Mouse (Mus musculus): Measurements from ENCODE around the gene Cacng7.
A peak's percentile ranks its signal among the peaks of the same experiment; 100 is the strongest.

Gene Cacng7

DNA sequence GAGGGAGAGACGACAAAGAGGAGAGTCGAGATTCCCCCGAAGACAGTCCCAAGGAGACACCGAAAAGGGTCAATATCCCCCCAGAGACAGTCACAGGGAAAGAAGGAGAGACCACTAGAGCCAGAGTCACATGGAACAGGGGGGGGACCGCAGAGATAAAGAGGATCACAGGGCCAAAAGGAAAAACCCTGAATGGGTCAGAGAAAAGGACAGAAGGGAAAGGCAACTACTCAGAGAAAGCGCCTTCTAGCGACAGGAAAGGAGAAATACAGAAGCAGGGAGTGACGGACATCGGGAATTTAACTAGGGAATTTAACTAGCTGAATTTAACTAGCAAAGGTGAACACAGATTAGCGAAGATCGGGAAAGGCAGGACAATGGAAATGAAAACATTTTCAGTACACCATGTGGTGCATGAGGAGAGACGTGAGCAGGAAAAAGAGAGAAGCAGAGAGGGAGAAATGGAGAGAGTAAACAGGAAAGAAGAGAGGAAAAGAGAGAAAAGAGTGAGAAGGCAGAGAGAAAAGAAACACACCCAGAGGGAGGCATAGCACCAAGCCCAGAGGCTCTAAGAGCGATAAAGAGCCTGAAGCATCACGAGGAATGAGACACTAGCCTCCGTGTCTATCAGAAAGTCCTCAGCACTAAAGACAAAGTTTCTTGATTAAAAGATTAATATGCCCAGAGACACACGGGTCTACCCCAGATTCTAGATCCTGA, 30.0 kb upstream of the Cacng7 start:
- peak in 1 of 2 experiments; percentile 52 for DNase-seq (ENCODE audit: low spot score in 2 of 2)

DNA sequence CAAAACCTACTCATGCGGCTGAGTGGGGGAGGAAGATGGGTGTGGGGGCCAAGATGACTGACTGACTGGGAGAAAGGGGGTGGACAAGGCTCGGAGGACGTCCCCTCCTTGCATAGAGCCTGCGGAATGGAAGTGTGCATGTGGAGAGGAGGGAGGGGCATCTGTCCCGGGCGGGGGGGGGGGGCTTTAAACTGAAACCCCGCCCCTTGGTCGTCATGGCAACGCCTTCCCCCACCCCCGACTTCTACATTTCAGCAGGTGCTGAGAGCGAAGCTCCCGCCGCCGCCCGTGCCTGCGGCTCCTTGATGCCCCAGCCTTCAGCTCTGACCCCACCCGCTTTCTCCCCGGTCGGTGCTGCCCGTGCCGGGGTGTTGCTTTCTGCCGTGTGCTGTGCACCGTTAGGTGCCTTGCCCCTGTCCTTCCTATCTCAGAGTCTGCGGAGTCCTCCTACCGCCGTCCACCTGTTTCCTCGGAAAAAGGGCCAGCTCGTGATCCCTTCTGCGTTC, 29.4 kb upstream of the Cacng7 start:
- DNase-seq (ENCODE audit: low spot score in 2 of 2), result peak; percentile 59 to 64

DNA sequence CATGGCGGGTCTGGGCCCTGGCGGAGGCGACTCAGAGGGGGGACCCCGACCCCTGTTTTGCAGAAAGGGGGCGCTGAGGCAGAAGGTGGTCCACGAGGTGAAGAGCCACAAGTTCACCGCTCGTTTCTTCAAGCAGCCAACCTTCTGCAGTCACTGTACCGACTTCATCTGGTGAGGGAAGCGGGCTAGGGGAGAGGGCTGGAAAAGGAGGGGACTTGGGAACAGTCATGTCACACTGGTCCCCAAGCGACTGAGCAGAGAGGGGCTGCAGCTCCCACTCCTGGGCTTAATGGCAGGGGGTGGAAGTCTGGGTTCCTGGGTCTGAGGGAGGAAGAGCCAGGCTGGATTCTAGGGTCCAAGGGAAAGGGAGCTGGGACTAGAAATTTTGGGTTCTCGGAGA, 29.0 kb upstream of the Cacng7 start:
- DNase-seq (ENCODE audit: low spot score in 2 of 2), result no peak

DNA sequence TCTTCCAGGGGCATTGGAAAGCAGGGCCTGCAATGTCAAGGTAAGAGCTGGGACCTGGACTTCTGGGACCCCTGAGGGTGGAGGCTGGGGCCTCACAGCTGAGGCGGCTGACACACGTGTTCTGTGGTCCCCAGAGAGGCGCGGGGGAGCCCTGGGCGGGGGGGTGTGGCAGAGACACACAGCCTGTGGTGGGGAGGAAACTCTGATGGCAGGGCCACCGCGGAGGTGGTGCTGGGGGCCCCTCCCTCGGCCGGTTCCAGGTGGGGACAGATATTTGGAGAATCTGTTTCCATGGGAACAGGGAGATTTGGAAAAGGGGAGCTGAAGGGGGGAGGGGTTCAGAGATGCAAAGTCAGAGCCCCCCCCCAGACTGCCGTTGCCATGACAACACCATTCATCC, 28.5 kb upstream of the Cacng7 start:
- peak; percentile 55 to 61 for DNase-seq (ENCODE audit: low spot score in 2 of 2)

DNA sequence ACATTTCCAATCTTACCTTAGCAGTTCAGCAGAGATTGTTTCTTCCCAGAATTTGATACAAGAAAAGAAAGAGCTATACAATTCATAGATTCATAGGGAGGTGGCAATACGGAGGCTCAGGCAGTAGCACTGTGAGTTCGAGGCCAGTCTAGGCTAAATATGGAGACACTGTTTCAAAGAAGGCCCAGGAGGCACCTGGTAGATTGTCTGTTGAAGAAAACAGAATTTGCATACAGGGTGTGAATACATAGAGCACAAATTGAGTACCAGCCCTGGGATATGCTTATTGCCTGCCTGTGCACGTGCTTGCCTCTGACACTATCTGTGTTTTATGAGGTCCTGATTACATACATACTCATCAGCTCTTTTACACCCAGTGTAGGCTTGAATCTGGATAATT, 26.4 kb upstream of the Cacng7 start:
- no peak for DNase-seq (ENCODE audit: low spot score in 2 of 2)

DNA sequence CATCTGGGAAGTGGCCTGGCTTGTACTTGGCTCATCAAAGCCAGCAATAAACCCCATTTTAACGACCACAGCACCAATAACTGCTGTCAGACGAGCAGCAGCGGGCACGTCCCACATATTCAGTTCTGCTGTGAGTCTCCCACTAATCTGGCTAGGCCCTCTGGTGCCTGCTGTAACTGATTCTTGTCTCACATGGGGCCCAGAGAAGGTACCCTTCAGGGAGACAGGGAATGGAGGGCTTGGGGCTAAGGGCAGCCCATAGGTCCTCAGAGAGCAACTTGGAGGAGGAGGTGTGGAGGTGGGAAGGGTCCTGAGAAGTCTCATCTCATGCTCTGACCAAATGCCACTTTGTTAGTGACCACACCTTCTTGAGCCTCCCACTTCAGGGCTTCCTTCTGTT, 24.1 kb upstream of the Cacng7 start:
- no peak for DNase-seq (ENCODE audit: low spot score in 2 of 2)

DNA sequence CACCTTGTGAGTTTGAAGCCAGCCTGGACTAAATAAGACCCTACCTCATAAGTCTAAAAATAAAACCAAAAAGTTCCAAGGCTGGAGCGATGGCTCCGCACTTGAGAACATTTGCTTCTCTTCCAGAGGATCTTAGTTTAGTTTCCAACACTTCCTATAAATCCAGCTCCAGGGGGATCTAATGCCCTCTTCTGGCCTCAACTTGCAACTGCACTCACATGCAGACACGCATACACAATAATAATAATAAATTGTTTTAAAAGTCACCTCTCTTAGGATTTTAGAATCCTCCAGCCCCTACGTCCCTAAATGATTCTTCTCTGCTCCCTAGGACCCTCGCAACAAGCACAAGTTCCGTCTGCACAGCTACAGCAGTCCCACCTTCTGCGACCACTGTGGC, 22.5 kb upstream of the Cacng7 start:
- no peak for DNase-seq (ENCODE audit: low spot score in 2 of 2)

DNA sequence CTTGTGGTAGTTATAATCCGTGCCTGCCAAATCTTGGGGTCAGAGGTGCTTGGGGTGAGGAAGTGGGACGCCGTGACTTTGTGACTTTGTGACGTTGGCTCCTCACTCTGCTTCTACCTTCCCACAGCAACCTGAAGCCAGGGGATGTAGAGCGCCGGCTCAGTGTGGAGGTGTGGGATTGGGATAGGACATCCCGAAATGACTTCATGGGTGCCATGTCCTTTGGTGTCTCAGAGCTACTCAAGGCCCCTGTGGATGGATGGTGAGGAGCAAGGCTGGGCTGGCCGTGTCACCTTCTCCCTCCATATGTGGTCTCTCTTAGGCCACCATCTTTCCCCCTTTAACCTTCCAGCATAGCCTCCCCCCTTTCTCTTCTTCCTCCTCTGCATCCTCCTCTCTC, 19.2 kb upstream of the Cacng7 start:
- DNase-seq (ENCODE audit: low spot score in 2 of 2), result no peak

DNA sequence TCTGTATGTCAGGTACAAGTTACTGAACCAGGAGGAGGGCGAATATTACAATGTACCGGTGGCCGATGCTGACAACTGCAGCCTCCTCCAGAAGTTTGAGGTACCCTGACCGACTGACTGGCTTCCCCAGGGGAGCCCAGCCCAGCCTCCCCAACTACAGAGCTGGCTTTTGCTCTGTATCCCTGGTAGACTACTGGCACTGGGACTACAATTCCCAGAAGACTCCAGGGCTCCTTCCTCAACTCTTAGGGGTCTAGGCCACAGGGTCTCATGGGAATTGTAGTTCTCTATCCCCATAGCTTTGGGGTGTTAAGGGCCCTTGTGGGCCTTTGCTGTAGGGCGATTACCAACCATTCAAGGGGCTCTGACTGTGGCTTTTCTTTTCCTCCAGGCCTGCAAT, 18.6 kb upstream of the Cacng7 start:
- no peak for DNase-seq (ENCODE audit: low spot score in 2 of 2)

DNA sequence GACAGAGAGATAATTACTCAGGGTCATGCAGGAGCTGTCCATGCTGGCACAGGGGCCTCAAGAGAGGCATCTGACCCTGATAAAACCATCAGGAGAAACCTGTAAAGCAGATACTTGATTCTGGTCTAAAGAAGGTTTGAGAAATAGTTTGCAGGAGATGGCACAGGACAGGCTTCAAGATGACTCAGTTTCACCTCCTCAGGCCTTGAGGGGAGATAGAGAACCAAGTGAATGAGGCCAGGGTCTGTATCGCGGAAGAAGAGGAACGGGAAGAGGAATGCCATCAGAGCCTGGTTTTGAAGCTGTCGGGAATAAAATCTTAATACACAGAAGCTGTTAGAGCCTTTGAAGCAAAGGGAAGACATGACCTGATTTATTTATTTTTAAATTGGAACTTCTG, 15.1 kb upstream of the Cacng7 start:
- DNase-seq (ENCODE audit: low spot score in 2 of 2), result no peak

DNA sequence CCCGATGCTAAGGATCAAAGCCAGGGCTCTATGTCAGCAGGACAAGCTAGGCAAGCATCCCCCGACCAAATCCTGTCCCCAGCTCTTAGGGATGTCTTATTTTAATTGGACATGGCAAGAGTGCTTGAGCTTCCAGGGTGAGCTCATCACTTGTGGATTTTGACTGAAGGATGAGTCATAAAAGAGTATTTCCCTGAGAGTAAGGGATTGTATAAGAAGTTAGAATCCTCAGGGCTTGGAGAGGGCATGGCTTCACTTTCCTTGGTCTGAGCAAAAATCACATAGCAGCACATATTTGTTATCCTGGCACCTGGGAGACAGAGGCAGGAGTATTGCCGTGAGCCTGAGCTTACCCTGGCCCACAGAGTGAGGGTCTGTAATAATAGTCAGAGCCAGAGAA, 11.9 kb upstream of the Cacng7 start:
- no peak for DNase-seq (ENCODE audit: low spot score in 2 of 2)

DNA sequence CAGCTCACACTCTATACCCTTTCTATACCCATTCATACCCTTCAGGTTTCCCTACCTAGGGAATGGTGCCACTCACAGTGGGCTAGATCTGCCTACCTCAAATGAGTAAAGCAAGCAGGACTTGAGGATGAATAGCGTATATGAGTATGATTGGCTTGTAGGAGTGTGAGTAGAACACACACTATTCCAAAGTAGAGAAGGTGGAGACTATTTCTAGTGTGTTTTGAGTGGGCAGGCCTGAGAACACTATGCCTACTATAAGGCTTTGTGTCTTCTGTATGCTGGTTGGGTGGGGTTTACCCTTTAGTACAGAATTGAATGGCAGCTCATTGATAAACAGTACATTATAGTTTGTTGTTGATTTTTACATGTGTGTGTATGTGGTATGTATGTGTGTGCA, 8.9 kb upstream of the Cacng7 start:
- DNase-seq (ENCODE audit: low spot score in 2 of 2), result no peak

DNA sequence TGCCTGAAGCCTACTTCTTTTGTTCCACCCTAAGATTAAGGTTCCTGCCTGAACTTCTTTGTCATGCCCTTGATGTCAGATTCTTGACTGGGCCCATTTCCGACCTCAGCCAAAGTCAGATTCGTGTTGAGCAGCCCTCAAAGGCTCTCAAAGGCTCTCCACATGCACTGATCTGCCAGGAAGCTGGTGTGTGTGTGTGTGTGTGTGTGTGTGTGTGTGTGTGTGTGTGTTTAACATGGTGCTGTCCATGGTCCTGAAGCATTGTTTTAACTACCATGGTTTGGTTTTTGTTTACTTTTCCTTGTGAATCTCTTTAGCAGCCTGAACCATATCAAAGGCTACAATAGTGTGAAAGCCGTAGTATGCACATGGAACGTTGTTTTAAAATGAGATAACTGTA, 4.8 kb upstream of the Cacng7 start:
- no peak for DNase-seq (ENCODE audit: low spot score in 2 of 2)

DNA sequence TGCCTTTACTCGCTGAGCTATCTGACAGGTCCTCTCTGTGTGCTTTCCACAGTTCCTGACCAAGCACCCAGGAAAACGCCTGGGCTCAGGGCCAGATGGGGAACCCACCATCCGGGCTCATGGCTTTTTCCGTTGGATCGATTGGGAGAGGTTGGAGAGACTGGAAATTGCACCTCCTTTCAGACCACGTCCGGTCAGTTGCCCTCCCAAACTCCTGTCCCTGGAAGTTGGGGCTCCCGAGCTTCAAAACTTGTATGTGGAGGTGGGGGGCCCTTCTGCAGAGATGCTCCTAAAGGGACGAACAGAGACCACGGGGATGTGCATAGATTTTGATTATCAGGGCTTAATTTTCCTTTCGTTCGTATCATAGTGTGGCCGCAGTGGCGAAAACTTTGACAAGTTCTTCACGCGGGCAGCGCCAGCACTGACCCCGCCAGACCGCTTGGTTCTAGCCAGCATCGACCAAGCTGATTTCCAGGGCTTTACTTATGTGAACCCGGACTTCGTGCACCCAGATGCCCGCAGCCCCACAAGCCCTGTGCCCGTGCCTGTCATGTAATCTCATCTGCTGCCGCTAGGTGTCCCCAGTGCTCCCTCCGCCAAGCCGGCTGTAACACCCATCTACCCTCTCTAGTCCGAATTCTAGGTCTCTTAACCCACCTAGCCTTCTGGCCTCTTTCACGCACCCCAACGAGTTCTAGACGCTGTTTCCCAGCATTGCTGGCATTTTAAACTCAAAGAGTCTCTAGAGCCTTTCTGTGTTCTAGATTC, 2.8 kb upstream of the Cacng7 start:
- peak; percentile 86 to 89 for DNase-seq (ENCODE audit: low spot score in 2 of 2)

DNA sequence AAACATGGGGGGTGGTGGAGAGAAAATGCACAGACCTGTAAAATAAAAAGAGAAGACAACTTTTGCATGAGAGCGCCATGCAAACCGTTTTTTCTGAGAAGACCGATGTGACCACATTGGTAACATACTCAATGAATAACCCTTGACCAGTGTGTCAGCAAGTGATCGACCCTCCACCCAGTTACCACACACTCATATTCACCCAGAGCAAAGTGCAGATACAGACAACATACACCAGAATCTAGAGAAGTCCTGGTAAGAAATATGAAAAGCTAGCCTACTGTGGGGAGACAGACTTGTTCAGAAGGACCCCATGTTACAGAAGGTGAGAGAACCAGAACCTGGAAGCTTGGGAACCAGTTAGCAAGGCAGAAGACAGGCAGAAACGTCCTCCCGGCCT, 1.6 kb upstream of the Cacng7 start:
- DNase-seq (ENCODE audit: low spot score in 2 of 2), result no peak

DNA sequence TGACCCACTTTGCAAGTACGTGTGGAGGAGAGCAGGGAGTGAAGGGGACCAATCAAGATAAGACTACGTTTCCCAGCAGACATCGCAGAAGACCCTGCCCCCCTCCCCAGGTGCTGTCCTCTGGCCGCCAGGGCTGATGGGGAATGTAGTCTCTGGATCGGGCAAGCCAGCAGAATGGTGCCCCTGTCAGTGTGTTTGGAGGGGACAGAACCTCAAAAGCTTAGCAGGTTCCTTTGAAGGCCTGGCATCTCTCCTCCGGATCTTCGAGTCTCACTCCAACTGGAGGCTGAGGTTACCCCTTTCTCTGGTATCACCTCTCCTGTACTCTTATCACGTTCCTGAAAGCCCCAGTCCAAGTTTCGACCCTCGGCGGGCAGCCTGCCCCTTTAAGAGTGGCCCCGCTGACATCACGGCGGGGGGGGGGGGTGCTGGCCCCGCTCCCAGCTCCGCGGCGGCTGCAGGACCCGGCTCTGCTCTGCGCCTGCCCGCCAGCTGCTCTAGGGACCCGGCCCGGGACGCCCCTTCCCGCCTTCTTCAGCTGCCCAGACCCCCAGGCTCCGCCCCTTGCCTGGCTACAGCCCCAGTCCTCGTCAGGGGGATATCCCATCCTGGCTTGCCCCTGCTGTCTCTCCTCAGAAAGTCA, 1.1 kb upstream of the Cacng7 start:
- DNase-seq (ENCODE audit: low spot score in 2 of 2), result peak; percentile 85 to 89

DNA sequence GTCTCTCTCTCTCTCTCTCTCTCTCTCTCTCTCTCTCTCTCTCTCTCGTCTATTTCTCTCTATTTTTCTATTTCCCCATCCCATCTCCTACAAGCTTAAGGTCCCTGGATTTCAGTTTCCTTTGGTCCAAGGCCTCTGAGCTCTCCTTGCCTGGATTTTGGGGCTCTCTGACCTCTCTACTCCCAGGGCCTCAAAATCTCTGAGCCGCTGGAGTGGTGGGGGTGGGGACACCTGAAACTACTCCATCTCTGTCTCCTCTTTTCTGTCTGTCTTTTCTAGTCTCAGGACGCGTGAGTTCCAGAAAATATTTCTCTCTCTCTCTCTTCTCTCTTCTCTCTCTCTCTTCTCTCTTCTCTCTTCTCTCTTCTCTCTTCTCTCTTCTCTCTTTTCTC, 535 bp upstream of the Cacng7 start:
- DNase-seq (ENCODE audit: low spot score in 2 of 2), result no peak

DNA sequence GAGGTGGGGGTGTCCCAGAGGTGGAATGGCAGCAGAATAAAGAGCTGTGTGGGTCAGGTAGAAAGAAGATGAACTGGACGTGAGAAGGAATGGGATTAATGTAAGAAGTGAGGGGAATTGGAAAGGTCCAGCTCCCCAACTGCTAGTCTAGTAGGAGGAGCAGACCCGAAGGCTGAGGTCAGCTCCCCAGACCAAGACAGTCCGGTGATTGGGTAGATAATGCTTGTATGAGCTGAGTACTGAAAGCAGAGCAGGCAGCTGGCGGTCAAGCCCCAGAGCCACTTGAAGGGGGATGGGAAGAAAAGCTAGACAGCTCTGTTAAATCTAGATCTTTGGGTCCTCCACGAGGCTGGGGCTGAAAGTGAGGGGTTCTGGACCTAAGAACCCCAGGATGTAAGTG, 787 bp downstream of the Cacng7 start:
- DNase-seq (ENCODE audit: low spot score in 2 of 2), result no peak

DNA sequence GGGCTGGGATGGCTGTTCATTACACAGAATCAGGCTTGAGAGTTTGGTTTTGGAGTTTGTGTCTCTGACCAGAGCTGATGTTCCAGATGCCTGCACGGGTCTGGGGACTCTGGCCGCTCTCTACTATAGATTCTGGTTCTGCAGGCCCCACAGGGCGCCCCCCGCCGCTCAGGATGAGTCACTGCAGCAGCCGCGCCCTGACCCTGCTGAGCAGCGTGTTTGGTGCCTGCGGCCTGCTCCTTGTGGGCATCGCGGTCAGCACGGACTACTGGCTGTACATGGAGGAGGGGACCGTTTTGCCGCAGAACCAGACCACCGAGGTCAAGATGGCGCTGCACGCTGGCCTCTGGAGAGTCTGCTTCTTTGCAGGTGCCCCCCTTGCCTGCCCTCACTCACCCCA, 3.7 kb downstream of the Cacng7 start:
- no peak for DNase-seq (ENCODE audit: low spot score in 2 of 2)

DNA sequence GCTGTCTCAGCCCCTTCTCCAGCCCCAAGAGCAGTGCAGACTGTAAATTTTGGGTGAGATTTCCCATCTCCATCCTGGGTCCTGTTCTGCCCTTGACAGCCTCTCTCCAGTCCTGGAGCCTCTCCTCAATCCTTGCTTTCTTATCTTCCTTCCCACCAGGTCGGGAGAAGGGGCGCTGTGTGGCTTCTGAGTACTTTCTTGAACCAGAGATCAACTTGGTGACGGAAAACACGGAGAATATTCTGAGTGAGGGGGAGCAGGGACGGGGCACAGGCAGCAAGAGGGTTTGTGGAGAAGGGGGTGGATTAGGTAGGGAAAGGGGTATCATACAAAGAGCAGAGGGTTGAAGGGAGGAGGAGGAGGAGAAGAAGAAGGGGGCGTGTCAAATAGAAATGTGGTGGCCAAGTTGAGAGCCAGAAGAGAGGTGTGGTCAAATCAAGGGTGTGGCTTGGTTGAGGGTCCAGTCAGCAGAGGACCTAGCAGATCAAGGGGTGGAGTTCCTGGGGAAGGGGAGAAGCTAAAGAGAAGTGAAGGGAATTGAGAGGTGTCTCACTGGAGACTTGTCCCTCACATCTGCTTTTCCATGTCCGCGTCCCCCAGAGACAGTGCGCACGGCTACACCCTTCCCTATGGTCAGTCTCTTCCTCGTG, 5.7 kb downstream of the Cacng7 start:
- no peak for DNase-seq (ENCODE audit: low spot score in 2 of 2)

DNA sequence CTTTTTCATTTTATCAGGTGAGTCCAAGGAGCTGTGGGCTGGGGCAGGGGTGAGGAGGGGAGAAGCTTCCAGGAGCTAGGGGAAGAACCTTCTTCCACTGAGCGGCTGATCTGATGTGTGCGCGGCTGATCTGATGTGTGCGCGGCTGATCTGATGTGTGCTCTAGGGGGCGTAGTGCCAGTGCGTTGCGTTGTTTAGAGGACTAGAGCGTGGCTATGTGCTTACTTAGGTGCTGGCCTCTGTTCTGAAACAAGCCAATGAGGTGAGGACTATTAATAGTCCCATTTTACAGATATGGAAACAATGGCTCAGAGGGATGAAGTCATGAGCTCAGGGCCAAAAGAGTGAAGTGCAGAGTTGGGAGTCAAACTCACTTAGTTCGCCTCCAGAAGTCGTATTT, 6.3 kb downstream of the Cacng7 start:
- DNase-seq (ENCODE audit: low spot score in 2 of 2), result no peak

DNA sequence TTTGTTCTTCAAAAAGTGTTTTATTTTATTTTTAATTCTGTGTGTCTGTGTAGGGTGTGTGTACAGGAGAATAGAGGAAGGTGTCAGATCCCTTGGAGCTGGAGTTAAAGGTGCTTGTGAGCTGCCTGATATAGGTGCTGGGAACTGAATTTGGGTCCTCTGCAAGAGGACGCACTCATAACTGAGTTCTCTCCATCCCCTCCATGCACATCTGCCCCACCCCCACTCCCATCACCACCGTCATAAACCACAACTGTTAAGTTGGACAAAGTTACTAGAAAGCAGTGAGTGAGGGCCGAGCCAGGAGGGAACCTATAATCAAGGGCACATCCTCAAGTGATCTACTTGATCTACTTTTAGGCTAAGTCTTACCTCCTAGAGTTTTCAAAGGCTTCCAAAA, 11.1 kb downstream of the Cacng7 start:
- no peak for DNase-seq (ENCODE audit: low spot score in 2 of 2)
